Mouse (Mus musculus): ENCODE data around the gene Mog. TPM values are rescaled to one million over a fixed set of nuclear protein-coding genes. Genes with fewer than 3 reads are reported as not detected.

Gene Mog
- polyA plus RNA-seq, 1 experiment, result 0.02 TPM

- Histone ChIP-seq H3K79me3 (ENCODE audit: low read depth) (no peaks in the 10 kb centered on the region), H3K36me3 (ENCODE audit: control insufficient read depth, insufficient read depth) (no peaks in the 10 kb centered on the region), H3ac (ENCODE audit: control insufficient read depth, insufficient read length, low read depth) (no peak within 1 kb of the TSS), H3K27me3 (ENCODE audit: control insufficient read depth, insufficient read depth, insufficient read length) (peaks cover 4% of the 10 kb centered on the region), H3K79me2 (ENCODE audit: control insufficient read depth, insufficient read depth) (no peaks in the 10 kb centered on the region), H3K4me3 (ENCODE audit: insufficient read depth, poor library complexity, severe bottlenecking) (no peak within 1 kb of the TSS)
- TF ChIP-seq FOSL1 (IDR thresholded peaks at IDR 0.05; ENCODE audit: insufficient read depth, low read length, poor library complexity, severe bottlenecking) (no peak), CEBPB (IDR thresholded peaks at IDR 0.05; ENCODE audit: low read depth) (no peak), MAX (IDR thresholded peaks at IDR 0.05) (no peak), MYOD1 (IDR thresholded peaks at IDR 0.05; ENCODE audit: control insufficient read depth, insufficient read length, low read depth) (no peak), CTCF (IDR thresholded peaks at IDR 0.05; ENCODE audit: control insufficient read depth, insufficient read depth, insufficient read length) (no peak), USF1 (IDR thresholded peaks at IDR 0.05; ENCODE audit: low read depth) (no peak), MYOG (IDR thresholded peaks at IDR 0.05; ENCODE audit: control insufficient read depth, extremely low read depth, insufficient read length) (no peak)
These were observed 41.9 kb downstream of the Mog start, which contains the start of gene 2410137M14Rik for GRCm38 (mm10) chr17:36981221-36981813. Gene 2410137M14Rik (minus strand): TSS chr17:36981237.

GRCm38 (mm10) chr17:36973271-36973787 lies 49.9 kb downstream of the Mog start:
- H3K79me2 ChIP-seq (ENCODE audit: control insufficient read depth, insufficient read depth), result no peaks in the 10 kb centered on the region
- H3K79me3 ChIP-seq (ENCODE audit: low read depth), result no peaks in the 10 kb centered on the region
- H3K4me3 ChIP-seq (ENCODE audit: insufficient read depth, poor library complexity, severe bottlenecking), result no peak overlapping the region
- H3K27me3 ChIP-seq (ENCODE audit: control insufficient read depth, insufficient read depth, insufficient read length), result no peaks in the 10 kb centered on the region
- no peak overlapping the region for H3ac ChIP-seq (ENCODE audit: control insufficient read depth, insufficient read length, low read depth)
- H3K36me3 ChIP-seq (ENCODE audit: control insufficient read depth, insufficient read depth), result no peaks in the 10 kb centered on the region
- TF ChIP-seq CTCF (IDR thresholded peaks at IDR 0.05; ENCODE audit: control insufficient read depth, insufficient read depth, insufficient read length), result no peak
- no peak for TF ChIP-seq FOSL1 (IDR thresholded peaks at IDR 0.05; ENCODE audit: insufficient read depth, low read length, poor library complexity, severe bottlenecking)
- no peak for TF ChIP-seq USF1 (IDR thresholded peaks at IDR 0.05; ENCODE audit: low read depth)
- TF ChIP-seq MYOD1 (IDR thresholded peaks at IDR 0.05; ENCODE audit: control insufficient read depth, insufficient read length, low read depth), result no peak
- no peak for TF ChIP-seq MYOG (IDR thresholded peaks at IDR 0.05; ENCODE audit: control insufficient read depth, extremely low read depth, insufficient read length)
- no peak for TF ChIP-seq CEBPB (IDR thresholded peaks at IDR 0.05; ENCODE audit: low read depth)

GRCm38 (mm10) chr17:36972791-36973190 lies 50.4 kb downstream of the Mog start:
- no peak for TF ChIP-seq MYOG (IDR thresholded peaks at IDR 0.05; ENCODE audit: control insufficient read depth, extremely low read depth, insufficient read length)
- TF ChIP-seq MAX (IDR thresholded peaks at IDR 0.05), result no peak
- no peak for TF ChIP-seq MYOD1 (IDR thresholded peaks at IDR 0.05; ENCODE audit: control insufficient read depth, insufficient read length, low read depth)
- TF ChIP-seq CEBPB (IDR thresholded peaks at IDR 0.05; ENCODE audit: low read depth), result no peak
- no peak for TF ChIP-seq USF1 (IDR thresholded peaks at IDR 0.05; ENCODE audit: low read depth)
- no peak for TF ChIP-seq CTCF (IDR thresholded peaks at IDR 0.05; ENCODE audit: control insufficient read depth, insufficient read depth, insufficient read length)
- TF ChIP-seq FOSL1 (IDR thresholded peaks at IDR 0.05; ENCODE audit: insufficient read depth, low read length, poor library complexity, severe bottlenecking), result no peak
- Histone ChIP-seq H3K36me3 (ENCODE audit: control insufficient read depth, insufficient read depth) (no peaks in the 10 kb centered on the region), H3K4me3 (ENCODE audit: insufficient read depth, poor library complexity, severe bottlenecking) (no peak overlapping the region), H3K27me3 (ENCODE audit: control insufficient read depth, insufficient read depth, insufficient read length) (no peaks in the 10 kb centered on the region), H3K79me3 (ENCODE audit: low read depth) (no peaks in the 10 kb centered on the region), H3ac (ENCODE audit: control insufficient read depth, insufficient read length, low read depth) (no peak overlapping the region), H3K79me2 (ENCODE audit: control insufficient read depth, insufficient read depth) (no peaks in the 10 kb centered on the region)

- Histone ChIP-seq H3K4me3 (ENCODE audit: insufficient read depth, poor library complexity, severe bottlenecking) (no peak overlapping the region), H3K36me3 (ENCODE audit: control insufficient read depth, insufficient read depth) (no peaks in the 10 kb centered on the region), H3K79me2 (ENCODE audit: control insufficient read depth, insufficient read depth) (no peaks in the 10 kb centered on the region), H3K27me3 (ENCODE audit: control insufficient read depth, insufficient read depth, insufficient read length) (no peaks in the 10 kb centered on the region), H3ac (ENCODE audit: control insufficient read depth, insufficient read length, low read depth) (no peak overlapping the region), H3K79me3 (ENCODE audit: low read depth) (no peaks in the 10 kb centered on the region)
- TF ChIP-seq MYOD1 (IDR thresholded peaks at IDR 0.05; ENCODE audit: control insufficient read depth, insufficient read length, low read depth) (no peak), USF1 (IDR thresholded peaks at IDR 0.05; ENCODE audit: low read depth) (no peak), CEBPB (IDR thresholded peaks at IDR 0.05; ENCODE audit: low read depth) (no peak), CTCF (IDR thresholded peaks at IDR 0.05; ENCODE audit: control insufficient read depth, insufficient read depth, insufficient read length) (no peak), MAX (IDR thresholded peaks at IDR 0.05) (no peak), MYOG (IDR thresholded peaks at IDR 0.05; ENCODE audit: control insufficient read depth, extremely low read depth, insufficient read length) (no peak), FOSL1 (IDR thresholded peaks at IDR 0.05; ENCODE audit: insufficient read depth, low read length, poor library complexity, severe bottlenecking) (no peak)
These were observed 51.9 kb downstream of the Mog start for GRCm38 (mm10) chr17:36971172-36971850.

- H3ac ChIP-seq (ENCODE audit: control insufficient read depth, insufficient read length, low read depth), result no peak overlapping the region
- TF ChIP-seq CTCF (IDR thresholded peaks at IDR 0.05; ENCODE audit: control insufficient read depth, insufficient read depth, insufficient read length), result no peak
- TF ChIP-seq MYOG (IDR thresholded peaks at IDR 0.05; ENCODE audit: control insufficient read depth, extremely low read depth, insufficient read length), result no peak
- H3K36me3 ChIP-seq (ENCODE audit: control insufficient read depth, insufficient read depth), result no peaks in the 10 kb centered on the region
- no peaks in the 10 kb centered on the region for H3K79me2 ChIP-seq (ENCODE audit: control insufficient read depth, insufficient read depth)
- H3K4me3 ChIP-seq (ENCODE audit: insufficient read depth, poor library complexity, severe bottlenecking), result no peak overlapping the region
- no peaks in the 10 kb centered on the region for H3K79me3 ChIP-seq (ENCODE audit: low read depth)
- no peaks in the 10 kb centered on the region for H3K27me3 ChIP-seq (ENCODE audit: control insufficient read depth, insufficient read depth, insufficient read length)
These were observed 52.8 kb downstream of the Mog start for GRCm38 (mm10) chr17:36970316-36970890.
